In the genomic region with DNA sequence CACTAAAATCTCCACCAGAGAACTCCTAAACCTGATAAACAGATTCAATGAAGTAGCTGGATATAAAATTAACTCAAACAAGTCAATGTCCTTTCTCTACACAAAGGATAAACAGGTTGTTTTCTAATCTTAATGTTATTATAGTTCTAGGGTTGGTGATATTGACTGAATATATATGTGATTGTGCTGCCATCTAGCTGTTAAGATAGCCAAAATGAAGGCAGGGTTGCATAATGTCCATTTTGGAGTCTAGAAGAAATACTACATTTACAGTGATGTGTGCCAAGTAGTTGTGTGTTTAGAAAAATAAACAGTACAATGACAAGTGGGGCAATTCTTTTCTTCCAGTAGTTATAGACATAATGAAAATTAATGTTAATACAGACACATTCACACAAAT, we compare ENCODE assay signal across 21 mouse cellular contexts.
A peak's percentile ranks its signal among the peaks of the same experiment; 100 is the strongest.
DNase-seq lines count a peak whose midpoint lies in the region; ATAC-seq and TF ChIP-seq lines count a peak whose summit lies in the region.
"Had no signal": no experiment of that assay in that cellular context is flagged by ENCODE, and none has a peak within 500 bp of the region (broad histone marks: within the 10 kb centered on the region; RNA-seq: fewer than 3 reads in every experiment).

No protein-coding gene starts in this region.

- H3K36me3 ChIP-seq in liver, postnatal 0 days (replicated peaks; ENCODE audit: insufficient read depth, low read length): no peaks in the 10 kb centered on the region
- no peaks in the 10 kb centered on the region for H3K36me3 ChIP-seq in CH12.LX (replicated peaks in 1 of 2; ENCODE audit: control insufficient read depth in 1 of 2, insufficient read depth in 1 of 2, low read length in 1 of 2)
- H3K36me3 ChIP-seq: embryonic facial prominence, embryonic 12.5 days; forebrain, embryonic 15.5 days; heart, embryonic 10.5 days; hindbrain, embryonic 13.5 days had no signal

- no peak for TF ChIP-seq POLR2A in CH12.LX (IDR thresholded peaks at IDR 0.05; ENCODE audit: low read depth, low read length)

- TF ChIP-seq CTCF in liver, postnatal 0 days (IDR thresholded peaks at IDR 0.05; ENCODE audit: low read depth): peak; percentile 12; the same call in 1 of the 2 replicates
- peak in 1 of 2 experiments; percentile 70; a peak in 2 of 4 replicates for TF ChIP-seq CTCF in CH12.LX (conservative IDR thresholded peaks at IDR 0.05 in 1 of 2, IDR thresholded peaks at IDR 0.05 in 1 of 2; ENCODE audit: low read depth in 2 of 2, low read length in 2 of 2)

- no peak overlapping the region for H3K4me3 ChIP-seq in liver, postnatal 0 days (ENCODE audit: low read depth, low read length)
- no peak overlapping the region for H3K4me3 ChIP-seq in CH12.LX (replicated peaks in 1 of 3; ENCODE audit: low read depth in 2 of 3, low read length in 2 of 3, poor library complexity in 1 of 3)
- H3K4me3 ChIP-seq: embryonic facial prominence, embryonic 12.5 days; forebrain, embryonic 15.5 days; heart, embryonic 10.5 days; hindbrain, embryonic 13.5 days had no signal

- ATAC-seq in liver, postnatal 0 days: no peak
- ATAC-seq: CD4-positive, CD25-positive, alpha-beta regulatory T cell, adult 4 months; forebrain, embryonic 15.5 days; hindbrain, postnatal 0 days had no signal

- H3K27ac ChIP-seq in liver, postnatal 0 days (ENCODE audit: low read depth): no peak overlapping the region
- H3K27ac ChIP-seq in CH12.LX (ENCODE audit: insufficient read depth, low read depth): no peak overlapping the region
- H3K27ac ChIP-seq: embryonic facial prominence, embryonic 12.5 days; forebrain, embryonic 15.5 days; heart, embryonic 10.5 days; hindbrain, embryonic 13.5 days; hindbrain, postnatal 0 days had no signal

- TF ChIP-seq EP300 in liver, postnatal 0 days (IDR thresholded peaks at IDR 0.05; ENCODE audit: low read depth): no peak
- no peak for TF ChIP-seq EP300 in CH12.LX (IDR thresholded peaks at IDR 0.05; ENCODE audit: low read length)

- in situ Hi-C loops in CH12.LX (cut with MboI; ENCODE audit: low pct_ligation_motif_present, low pct_unique_long_range_greater_than_20kb, low sequenced_read_pairs): loop anchor here (10.0 kb wide), 1 partner anchor 91 kb away; no protein-coding TSS in a partner anchor

- H3K79me2 ChIP-seq in CH12.LX (replicated peaks; ENCODE audit: control insufficient read depth, extremely low read depth, insufficient read depth, poor library complexity, severe bottlenecking): no peaks in the 10 kb centered on the region

- no peak for DNase-seq in liver, postnatal 0 days
- DNase-seq in liver (no peak), 3T3-L1 (ENCODE audit: low read depth, low spot score) (peak; percentile 6), CH12.LX (ENCODE audit: extremely low read depth) (peak; percentile 34), adipocyte (ENCODE audit: low spot score) (peak; percentile 4)
- no peak for DNase-seq in Muller cell, postnatal 12 days (ENCODE audit: inconsistent ontology term)
- DNase-seq in kidney, adult 11 months: no peak
- DNase-seq: adrenal gland, postnatal 25 days; cerebellum, adult 11 months; cerebellum, adult 8-10 months; cerebellum, postnatal 25 days; gastrocnemius, postnatal 10 days; heart, adult 18-20 months; heart, postnatal 10 days; heart, postnatal 4 days had no signal

- no peaks in the 10 kb centered on the region for H3K27me3 ChIP-seq in liver, postnatal 0 days (ENCODE audit: insufficient read depth, low read length)
- no peaks in the 10 kb centered on the region for H3K27me3 ChIP-seq in CH12.LX (replicated peaks)
- H3K27me3 ChIP-seq: embryonic facial prominence, embryonic 12.5 days; forebrain, embryonic 15.5 days; hindbrain, embryonic 13.5 days had no signal

- dilution Hi-C loops in CH12.LX (cut with MboI; ENCODE audit: extremely low pct_ligation_motif_present, extremely low pct_unique_long_range_greater_than_20kb, low sequenced_read_pairs): no loop called here

- TF ChIP-seq RAD21 in CH12.LX (IDR thresholded peaks at IDR 0.05; ENCODE audit: low read depth, low read length): peak; percentile 78

- H3K9me3 ChIP-seq in liver, postnatal 0 days (ENCODE audit: low read length): no peaks in the 10 kb centered on the region
- no peaks in the 10 kb centered on the region for H3K9me3 ChIP-seq in CH12.LX (replicated peaks; ENCODE audit: low read length)
- H3K9me3 ChIP-seq: embryonic facial prominence, embryonic 12.5 days; forebrain, embryonic 15.5 days; heart, embryonic 10.5 days; hindbrain, embryonic 13.5 days had no signal

- H3K4me2 ChIP-seq in liver, postnatal 0 days (ENCODE audit: low read depth, low read length): no peak overlapping the region
- no peak overlapping the region for H3K4me2 ChIP-seq in CH12.LX (ENCODE audit: insufficient read depth, low read depth, poor library complexity, severe bottlenecking)
- H3K4me2 ChIP-seq: embryonic facial prominence, embryonic 12.5 days; forebrain, embryonic 15.5 days; hindbrain, embryonic 13.5 days had no signal

- no peaks in the 10 kb centered on the region for H3K4me1 ChIP-seq in liver, postnatal 0 days (ENCODE audit: insufficient read depth)
- peaks cover 0 to 15% of the 10 kb centered on the region in 2 experiments; a peak in 1 of 4 replicates for H3K4me1 ChIP-seq in CH12.LX (ENCODE audit: control insufficient read depth in 1 of 2, insufficient read depth in 2 of 2)
- H3K4me1 ChIP-seq: embryonic facial prominence, embryonic 12.5 days; forebrain, embryonic 15.5 days; heart, embryonic 10.5 days; hindbrain, embryonic 13.5 days had no signal

- H3K9ac ChIP-seq in liver, postnatal 0 days (replicated peaks): no peak overlapping the region
- H3K9ac ChIP-seq in CH12.LX (ENCODE audit: insufficient read depth, low read depth): no peak overlapping the region
- H3K9ac ChIP-seq: embryonic facial prominence, embryonic 12.5 days; forebrain, embryonic 15.5 days; hindbrain, embryonic 13.5 days had no signal

TF ChIP-seq in CH12.LX, 34 proteins besides CTCF, POLR2A, EP300 and RAD21:
- TF ChIP-seq NRF1 (IDR thresholded peaks at IDR 0.05; ENCODE audit: low read depth, low read length) (no peak), NELFE (IDR thresholded peaks at IDR 0.05; ENCODE audit: low read depth, low read length) (no peak), ZKSCAN1 (IDR thresholded peaks at IDR 0.05; ENCODE audit: borderline replicate concordance, low read depth, low read length) (no peak), MAFK (IDR thresholded peaks at IDR 0.05; ENCODE audit: insufficient replicate concordance, low read length) (no peak), SMC3 (IDR thresholded peaks at IDR 0.05; ENCODE audit: low read depth, low read length) (peak; percentile 75), JUND (conservative IDR thresholded peaks at IDR 0.05; ENCODE audit: low read depth, low read length) (no peak), ZC3H11A (IDR thresholded peaks at IDR 0.05; ENCODE audit: low read depth, low read length) (peak; percentile 14; the same call in 1 of the 2 replicates), MAX (IDR thresholded peaks at IDR 0.05; ENCODE audit: low read length) (no peak), RCOR1 (conservative IDR thresholded peaks at IDR 0.05; ENCODE audit: low read depth, low read length) (no peak), MEF2A (IDR thresholded peaks at IDR 0.05; ENCODE audit: borderline replicate concordance, low read depth, low read length) (no peak), USF1 (IDR thresholded peaks at IDR 0.05; ENCODE audit: low read depth, low read length) (no peak)
TF ChIP-seq in CH12.LX: peak in this region for 2.

Comparison
In these comparisons a context has a peak if more than half of its experiments do, and no peak if none do; other contexts are left out.
1. DNase-seq: peak in 3T3-L1 (single experiment), CH12.LX (single experiment) and adipocyte (single experiment); none in liver, postnatal 0 days (single experiment), liver (single experiment), Muller cell, postnatal 12 days (single experiment) and kidney, adult 11 months (single experiment).